Mouse (Mus musculus) spleen, postnatal 10 days (tissue): ENCODE data around the gene Slc25a15.

Source experiments
- DNase-seq, 2 experiments: peaks; one replicate each; pipeline ENCODE4 v3.0.0; 2021 to 2022; ENCODE audit warnings: low spot score in 2 of 2

Slc25a15 gene

DNA sequence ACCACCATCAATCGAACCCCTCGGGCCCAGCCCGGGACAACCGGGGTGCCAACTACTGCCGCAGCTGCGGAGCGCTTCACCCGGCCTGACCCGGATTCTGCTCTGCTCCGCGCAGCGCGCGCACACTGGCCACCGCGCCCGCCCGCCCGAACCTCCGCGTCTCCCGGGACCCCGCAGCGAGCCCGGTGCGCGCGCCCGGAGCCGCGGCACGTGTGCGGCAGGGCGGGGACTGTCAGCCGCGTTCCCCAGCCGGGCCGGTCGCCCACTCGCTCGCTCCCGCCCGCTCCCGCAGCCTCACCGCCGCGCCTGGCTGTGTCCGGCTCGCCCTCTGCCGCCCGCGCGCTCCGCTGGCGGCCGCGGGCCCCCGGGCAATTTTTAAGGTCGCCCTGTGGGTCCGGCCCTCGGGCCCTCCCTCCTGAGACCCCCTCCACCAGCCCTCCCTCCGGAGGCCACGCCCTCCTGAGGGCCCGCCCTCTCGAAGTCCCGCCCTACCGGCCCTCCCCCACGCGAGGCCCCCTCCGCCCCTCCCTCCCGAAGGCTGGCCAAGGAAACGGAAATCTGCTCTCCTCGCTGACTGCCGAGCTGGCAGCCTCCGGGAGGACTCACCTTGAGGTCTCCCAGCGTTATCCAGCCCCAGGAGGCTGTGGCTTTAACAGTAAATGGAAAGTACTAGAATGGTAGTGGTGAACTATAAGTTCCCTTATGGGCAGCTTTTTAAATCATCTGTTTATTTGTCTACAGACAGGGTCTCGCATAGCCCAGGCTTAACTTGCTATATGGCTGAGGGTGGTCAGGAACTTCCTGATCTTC lies at the start of gene Slc25a15:
Slc25a15 (minus strand) TSS at position 456 of the 810 bp plus-strand sequence.
- DNase-seq, result peak; percentile 78 to 85

DNA sequence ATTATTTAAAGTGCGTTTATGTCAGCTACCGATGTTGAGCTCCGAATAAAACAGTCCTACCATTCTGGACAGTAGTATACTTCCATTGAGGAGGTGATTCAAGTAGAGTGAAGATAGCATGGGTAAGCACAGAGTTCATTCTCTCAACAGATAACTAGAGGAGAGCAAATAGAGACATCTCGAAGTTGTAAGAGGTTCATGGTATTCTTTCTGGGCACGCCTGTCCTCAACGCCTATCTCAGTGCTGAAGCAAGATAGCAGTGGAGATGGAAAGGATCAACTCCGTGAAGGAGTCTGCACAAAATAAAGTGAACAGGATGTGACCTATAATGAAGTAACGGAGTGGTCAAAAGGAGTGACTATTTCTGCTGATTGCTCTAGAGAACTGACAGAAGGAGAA lies 13.6 kb upstream of the Slc25a15 start:
- DNase-seq, result no peak

DNA sequence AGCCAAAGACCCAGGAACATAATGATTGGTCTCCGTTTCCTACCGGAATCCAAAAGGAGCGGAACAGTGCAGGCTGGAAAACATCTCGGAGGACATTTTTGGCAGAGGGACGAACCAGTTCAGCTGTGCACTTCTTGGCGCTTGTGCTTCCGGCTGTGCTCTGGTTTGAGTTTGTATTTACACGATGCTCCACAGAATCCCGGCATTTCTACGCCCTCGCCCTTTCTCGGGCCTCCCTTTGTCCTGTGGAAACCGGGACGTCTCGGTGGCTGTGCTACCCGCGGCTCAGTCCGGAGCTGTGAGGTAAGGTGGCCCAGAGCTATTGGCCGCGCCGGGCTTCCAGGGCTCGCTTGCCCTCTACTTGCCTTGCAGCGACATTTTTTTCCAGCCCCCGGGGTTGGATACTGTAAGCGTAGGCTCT lies 12.9 kb upstream of the Slc25a15 start, which contains the start of gene Mrps31:
Mrps31 (plus strand) TSS at position 80 of the 421 bp plus-strand sequence.
- DNase-seq, result peak; percentile 67 to 80

DNA sequence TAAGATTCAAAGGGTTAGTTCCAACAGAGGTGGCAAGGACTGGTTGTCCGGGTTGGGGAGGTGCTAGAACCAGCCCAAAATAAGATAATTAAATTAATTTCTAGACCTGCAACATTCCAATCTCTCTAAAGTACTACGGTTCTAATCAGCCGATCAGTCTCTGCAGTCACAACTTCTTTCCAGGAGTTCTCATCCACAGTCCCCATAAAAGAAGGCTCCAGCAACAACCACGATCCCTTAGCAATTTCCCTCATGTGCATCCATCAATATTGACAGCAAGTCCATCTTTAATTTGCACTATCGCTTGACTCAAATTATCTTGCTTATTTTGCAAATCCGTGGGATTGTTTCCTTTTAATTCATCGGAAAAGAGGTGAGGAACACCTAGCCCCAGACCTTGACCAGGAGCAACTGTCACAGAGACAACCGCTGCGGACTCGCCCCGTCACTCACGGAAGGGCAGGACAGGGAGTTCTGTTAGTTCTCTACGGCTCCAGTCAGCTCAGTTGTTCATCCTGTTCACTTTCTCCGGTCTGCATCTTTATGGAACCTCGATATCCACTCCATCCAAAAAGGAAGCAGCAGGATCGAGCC lies 12.4 kb upstream of the Slc25a15 start:
- DNase-seq, result no peak

DNA sequence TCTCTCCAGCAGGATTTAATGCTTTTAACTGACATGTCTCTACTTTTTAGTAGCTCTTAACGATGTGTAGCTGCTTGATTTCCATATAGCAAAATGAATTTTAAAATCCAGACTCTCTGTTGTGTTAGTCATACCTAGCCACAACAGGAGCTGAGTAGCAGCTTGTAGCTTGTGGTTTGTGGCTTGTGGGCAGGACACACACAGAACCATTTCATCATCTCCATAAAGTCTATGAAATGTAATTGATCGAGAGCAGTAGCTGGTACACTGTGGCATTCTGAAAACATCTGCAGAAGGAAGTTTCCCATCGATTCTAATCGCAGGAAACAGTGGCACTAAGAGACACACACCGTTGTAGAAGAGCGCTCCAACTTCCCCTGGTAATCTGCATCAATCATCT lies 7.3 kb upstream of the Slc25a15 start:
- no peak for DNase-seq

DNA sequence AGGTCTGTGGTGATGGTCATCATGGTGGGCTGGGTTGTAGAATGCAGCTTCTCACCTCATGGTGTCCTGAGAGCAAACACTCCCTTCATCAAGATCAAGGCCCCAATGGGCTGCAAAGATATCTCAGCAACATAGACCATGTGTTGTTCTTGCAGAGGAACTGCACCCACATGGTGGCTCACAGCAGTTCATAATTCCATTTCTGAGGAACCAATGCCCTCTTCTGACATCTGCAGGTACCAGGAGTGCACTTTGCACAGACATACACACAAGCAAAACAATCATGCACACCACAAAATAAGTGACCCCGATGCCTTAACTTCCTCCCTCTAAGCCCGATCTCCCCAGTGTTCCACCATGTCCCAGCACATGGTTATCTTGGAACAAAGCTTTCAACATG lies 4.8 kb upstream of the Slc25a15 start:
- no peak for DNase-seq

DNA sequence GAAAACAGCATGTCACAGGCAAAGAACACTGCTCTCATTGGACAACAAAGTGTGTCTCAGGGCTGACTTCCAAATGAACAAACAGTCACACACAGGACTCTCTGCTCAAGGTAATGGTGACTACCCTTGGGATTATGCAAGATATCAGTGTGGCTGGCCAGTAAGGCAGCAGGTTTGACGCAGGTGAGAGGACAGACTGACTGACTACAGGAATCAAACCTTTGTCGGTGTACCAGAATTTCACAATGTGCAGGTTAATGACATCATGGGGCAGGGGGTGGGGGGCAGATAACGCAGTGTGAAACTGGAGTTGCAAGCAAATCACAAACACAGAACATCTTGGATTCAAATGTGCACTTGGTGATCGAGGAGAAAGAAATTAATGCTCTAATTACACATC lies 2.2 kb upstream of the Slc25a15 start:
- no peak for DNase-seq

DNA sequence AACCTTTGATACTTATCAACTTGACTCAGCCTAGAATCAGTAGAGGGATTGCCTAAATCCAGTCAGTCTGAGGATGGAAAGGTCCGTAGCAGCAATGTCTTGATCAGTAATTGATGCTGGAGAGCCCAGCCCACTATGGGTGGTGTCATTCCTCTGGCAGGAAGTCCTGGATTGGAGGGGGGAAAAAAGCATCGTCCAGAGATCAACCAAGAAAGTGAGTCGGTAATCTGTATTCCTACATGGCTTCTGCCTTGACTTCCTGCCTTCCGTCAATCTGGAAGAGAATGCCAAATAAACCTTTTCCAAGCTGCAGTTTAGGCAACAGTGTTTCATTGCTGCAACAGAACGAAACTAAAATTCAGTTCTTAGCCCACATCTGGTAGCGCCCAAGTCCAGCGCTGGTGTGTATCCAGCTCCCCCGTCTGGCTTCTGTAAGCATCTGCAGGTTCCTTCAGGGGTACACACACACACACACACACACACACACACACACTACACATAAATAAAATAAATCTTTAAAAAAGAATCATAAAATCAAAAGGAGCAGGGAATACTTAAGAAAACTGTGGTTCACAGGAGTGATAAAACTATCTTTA lies 986 bp upstream of the Slc25a15 start:
- no peak for DNase-seq

DNA sequence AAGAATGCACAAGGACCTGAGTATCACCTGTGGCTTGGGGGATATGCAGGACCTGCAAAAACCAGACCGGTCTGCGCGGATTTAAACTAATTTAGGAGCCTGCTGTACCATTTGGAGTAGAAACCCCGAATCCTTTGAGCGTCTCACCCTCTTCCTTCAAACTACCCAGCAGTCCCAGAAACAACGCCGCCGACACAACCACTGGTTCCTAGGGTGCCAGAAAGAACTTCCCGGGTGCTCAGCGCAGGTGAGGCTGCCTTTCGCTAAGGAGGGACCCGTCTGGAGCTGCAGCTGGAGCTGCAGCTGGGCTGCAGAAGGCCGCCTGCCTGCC lies 621 bp downstream of the Slc25a15 start:
- no peak for DNase-seq

DNA sequence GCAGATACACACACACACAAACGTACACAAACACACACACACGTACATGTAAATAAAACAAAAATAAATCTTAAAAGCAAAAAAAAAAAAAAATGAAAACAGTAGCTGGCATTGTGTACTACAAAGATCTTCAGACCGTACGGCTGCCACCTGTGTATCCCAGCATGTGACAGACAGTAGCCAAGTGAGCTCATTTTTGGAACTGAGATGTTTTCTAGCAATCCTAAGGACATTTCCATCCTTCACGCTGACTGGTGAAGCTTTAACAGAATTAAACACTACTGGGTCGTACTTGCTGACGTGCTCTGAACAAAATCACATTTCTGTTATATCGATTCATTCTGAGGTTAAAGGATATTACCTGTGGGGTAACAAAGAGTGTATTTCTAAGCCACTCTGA lies 3.1 kb downstream of the Slc25a15 start:
- no peak for DNase-seq

DNA sequence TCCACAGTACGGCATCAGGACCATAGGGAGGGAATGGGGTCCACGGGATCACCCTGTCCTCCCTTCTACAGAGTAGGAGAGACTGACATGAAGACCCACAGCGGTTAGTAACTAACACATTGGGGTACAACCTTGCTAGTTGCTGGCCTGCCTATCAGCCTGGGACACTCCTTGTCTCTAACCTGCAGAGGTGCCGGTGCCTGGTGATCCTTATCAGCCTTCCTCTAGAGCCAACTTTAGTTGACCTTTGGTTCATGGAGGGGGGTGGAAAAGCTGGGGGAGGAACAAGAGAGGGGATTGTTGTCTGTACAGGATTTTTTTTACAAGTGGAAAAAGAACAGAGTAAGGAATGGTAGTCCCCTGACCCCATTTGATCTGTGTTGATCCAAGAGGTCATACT lies 3.9 kb downstream of the Slc25a15 start:
- DNase-seq, result no peak

DNA sequence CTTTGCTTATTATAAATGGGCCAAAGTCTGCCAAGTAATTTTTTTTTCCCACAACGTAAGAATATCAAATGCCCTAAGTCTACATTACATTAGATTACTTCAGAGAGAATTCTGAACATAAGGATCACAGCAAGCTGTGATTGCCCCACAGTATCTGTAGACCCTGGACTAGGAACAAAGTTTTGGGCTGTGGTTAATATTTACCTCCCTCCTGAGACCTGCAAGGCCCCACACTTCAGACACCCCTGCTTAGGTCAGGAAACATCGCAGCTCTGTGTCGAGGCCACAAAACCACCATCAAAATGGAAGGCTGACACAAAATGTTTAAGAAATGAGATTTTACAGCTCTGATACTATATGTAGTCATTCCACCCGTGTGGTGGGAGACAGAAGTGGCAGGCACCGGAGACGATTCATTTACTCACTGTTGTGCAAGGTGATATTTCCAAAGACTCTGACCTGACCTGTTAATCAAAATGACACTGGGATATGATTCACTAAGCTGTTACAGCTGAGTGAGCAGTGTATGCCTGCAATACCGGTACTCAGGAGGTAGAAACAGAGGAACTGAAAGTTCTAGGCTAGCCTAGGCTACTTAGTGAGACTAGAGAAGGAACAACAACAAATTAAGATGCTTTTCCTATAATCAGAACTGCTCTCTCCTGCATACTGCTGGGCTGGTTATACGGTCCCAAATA lies 7.5 kb downstream of the Slc25a15 start:
- no peak for DNase-seq

DNA sequence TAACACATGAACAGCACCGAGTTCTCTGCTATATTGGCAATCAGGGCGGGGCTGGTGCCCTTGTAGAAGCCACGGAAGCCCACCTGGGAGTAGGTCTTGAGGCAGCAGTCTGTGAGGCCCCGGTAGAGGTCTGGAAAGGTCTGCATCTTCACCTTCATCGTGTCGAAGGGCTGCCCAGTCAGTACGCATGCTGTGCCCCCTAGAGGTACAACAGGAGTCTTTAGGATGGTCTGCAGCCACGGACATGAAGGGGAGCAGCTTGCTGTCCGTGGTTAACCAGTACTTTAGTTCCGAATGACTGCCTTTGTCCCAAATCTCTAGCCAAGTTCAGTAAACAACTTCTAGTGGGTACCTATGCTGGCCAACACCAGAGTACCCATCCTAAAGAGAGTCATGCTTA lies 8.5 kb downstream of the Slc25a15 start:
- no peak for DNase-seq

DNA sequence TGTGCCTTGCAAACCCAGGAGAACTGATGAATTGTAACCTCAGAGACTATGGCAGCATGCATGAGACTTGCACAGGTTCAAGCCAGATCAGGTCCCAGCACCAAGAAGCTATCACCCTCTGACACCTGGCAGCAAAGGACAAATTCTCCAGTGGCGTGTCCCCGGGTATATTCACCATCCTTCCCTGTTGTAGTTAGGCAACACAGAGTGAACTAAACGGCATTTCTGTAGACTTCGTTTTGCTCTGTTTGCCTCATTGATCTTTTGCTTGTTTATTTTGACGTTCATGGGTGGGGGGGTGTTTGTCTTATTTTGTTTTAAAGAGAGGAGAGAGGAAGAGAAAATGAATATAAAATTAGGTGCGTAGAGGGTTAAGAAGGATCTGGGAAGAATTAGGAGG lies 13.2 kb downstream of the Slc25a15 start:
- no peak for DNase-seq

DNA sequence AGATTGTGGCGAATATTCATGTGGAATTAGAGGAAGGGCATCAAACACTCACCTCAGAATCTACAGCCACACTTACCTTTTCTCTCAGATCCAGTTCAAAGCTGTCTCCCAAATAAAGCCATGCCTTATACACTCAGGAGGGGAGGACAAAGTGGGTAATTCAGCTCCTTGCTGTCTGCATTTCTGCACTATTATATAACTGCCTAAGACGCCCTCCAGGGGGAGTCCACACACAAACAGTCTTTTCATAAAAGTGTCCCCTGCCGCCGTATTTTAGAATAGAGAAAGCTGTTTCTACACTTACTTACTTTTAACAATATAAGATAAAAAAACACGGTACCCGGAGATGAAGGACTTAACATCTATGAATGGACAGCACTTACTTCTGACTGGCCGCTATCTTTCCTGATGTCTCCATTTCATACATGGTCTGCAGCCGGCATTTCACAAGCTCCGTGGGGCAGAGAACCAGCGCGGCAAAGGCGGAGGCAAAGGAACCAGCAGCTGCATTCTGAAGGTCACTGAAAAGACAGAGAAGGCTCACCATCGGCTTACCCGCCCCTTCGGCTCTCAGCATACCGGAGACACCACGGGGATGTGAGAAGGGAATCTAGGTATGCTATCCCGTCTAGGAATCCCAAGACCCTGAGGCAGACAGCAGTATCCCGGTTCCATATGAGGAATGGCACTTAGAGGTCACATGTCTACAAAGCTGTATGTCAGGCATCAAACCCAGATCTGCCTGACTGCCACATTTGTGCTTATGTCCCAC lies 15.4 kb downstream of the Slc25a15 start:
- DNase-seq, result no peak

DNA sequence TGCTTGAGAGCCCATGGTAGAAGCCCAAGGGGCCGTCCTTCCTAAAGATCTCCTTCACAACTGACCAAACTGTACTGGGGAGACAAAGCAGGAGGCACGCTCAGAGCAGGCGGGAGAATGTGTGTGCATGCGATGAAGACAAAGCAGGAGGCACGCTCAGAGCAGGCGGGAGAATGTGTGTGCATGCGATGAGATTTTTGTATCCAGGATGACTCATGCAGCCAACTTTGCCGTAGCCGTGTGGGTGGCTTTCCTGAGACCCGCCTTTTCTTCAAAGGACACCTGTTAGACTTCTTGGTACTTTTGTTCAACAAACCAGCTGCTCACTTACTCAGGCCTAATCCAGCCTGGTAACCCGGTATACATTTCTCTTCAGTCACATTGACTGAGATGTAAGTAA lies 17.5 kb downstream of the Slc25a15 start:
- DNase-seq, result no peak

DNA sequence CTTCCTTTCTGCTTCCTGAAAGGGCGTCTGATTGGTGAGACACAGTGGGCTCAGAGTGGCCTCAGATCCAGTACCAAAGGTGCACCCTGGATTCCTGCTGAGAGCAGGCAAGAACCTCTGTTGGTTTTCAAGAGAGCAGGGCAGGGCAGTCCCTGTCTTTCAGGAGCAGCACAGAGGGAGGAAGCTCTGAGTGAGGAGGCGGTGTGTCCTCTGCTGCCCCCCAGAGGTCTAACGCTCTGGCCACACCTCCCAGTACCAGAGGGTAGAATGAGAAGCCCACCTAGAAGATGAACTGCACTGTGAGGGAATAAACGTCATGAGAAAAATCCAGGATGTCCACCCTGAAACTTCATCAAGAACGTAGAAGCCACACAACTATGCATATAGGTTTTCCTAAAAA lies 21.5 kb downstream of the Slc25a15 start:
- DNase-seq, result peak; percentile 10 to 61

DNA sequence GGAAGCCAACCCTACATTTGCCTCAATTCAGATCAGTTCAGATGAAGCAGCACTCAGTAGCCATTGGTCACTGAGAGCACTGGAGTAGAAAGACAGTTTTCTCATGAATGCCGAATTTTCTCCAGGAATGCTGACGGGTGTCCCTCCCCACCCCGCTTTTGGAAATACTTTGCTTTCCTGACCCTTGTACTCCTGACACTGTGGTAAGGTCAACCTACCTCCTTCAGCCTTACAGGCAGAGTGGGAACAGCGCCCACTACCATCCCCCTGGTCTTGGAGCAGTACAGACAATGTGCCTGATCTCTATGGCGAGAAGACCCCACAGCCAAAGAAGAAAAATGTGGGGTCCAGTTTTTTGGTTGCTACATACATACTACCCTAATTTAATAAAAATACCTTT lies 22.1 kb downstream of the Slc25a15 start:
- no peak for DNase-seq

DNA sequence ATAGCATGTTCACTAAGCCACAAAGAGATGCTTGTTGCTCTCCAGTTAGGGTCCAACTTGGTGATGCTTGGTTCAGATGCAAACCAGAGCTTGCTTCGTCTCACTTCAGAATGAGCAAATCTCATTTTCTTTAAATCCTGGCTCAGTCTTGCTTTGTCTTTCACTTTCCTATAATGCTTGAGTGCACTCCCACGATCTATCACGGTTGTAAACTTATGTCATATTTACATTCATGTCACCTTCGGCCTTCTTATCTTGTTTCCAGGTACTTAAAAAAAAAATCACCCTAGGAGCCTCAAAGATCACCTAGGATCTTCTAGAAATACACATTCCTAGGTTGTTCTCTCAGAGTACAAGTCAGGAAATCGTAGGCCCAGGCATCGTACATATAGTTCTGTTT lies 38.5 kb downstream of the Slc25a15 start:
- no peak for DNase-seq

DNA sequence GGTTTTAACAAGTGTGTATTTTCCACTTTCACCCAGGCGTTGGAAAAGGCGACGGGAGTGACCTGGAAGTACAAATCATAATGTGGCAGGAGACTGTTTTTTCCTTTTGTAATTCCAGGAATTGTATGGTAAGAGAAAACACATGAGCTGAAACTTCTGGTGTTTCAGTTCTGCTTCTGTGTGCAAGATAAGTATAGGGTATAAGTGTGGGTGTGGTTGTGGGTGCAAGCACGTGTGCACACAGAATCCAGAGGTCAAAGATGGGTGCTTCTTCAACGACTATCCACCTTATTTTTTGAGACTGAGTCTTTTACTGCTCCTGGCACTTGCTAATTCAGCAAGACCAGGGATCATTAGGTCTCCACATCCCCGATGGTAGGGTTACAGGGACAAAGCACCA lies 39.0 kb downstream of the Slc25a15 start:
- no peak for DNase-seq

DNA sequence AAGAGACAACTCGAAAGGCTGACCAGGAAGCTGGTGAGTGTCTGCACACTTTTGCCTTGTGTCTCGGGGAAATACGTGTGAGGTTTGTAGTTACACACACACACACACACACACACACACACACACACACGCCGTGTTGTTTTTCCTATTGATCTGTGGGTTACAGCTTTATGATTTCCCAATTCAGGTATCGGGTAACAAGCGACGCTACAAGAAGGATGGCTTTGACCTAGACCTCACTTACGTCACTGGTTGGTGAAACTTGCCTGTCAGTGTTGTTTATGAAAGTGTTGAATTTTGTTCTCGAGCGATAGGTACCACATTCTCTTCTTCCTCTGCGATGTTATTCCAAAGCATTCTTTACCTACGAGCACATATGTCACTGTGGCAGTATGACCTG lies 63.0 kb downstream of the Slc25a15 start:
- DNase-seq, result no peak
